Mouse (Mus musculus) cerebellum, adult 2 months (tissue): Measurements from ENCODE around the gene Atp13a5.

Source experiments
- CTCF ChIP-seq: fragments of 200-500 bp; IDR thresholded peaks from 2 replicates; pipeline ENCODE4 v1.5.1; 2011; ENCODE audit warnings: low read depth, mild to moderate bottlenecking, control low read depth, low read length, moderate library complexity, borderline replicate concordance; ENCODE audit not compliant: insufficient read depth
- POLR2A ChIP-seq: fragments of 200-500 bp; IDR thresholded peaks from 2 replicates; pipeline ENCODE4 v1.6.1; 2011; ENCODE audit warnings: low read length, control low read depth, borderline replicate concordance; ENCODE audit not compliant: insufficient read depth

DNA sequence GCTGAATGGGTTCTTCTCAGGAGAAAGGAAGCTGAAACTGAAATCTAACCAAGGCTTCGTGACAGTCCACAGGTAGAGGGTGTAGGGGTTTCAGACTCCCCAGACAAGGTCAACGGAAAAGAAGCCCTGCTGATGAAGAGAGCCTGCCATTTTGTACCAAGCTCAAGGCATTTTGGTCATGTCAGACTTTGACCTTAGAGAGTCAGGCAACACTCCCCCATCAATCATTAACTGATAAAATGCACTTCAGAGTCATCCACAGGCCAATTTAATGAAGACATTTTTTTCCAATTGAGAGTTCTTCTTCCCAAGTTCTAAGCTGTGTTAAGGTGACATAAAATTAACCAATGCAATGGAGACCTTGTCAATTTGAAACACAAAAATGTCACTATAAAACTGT is 177.4 kb downstream of the Atp13a5 start:
- no peak for TF ChIP-seq CTCF
- TF ChIP-seq POLR2A, result no peak
